Mouse (Mus musculus) ovary, adult 18-20 months (tissue): ENCODE results near the gene Spta1.

Experiments used
- DNase-seq: peaks from one replicate; pipeline ENCODE4 v3.0.0; 2022; ENCODE audit warnings: low spot score, mixed read lengths

Spta1 gene

GRCm38 (mm10) chr1:174172605-174173004 is at the start of gene Spta1:
TSS of gene Spta1 (plus strand) at chr1:174172776.
- DNase-seq, result no peak

- DNase-seq, result no peak
Observed at GRCm38 (mm10) chr1:174131217-174131616, 41.4 kb upstream of the Spta1 start, which contains the start of gene Olfr424. TSS of gene Olfr424 (plus strand) at chr1:174131517.

- no peak for DNase-seq
Observed at GRCm38 (mm10) chr1:174131999-174132398, 40.6 kb upstream of the Spta1 start.

- DNase-seq, result no peak
Observed at GRCm38 (mm10) chr1:174141384-174141783, 31.2 kb upstream of the Spta1 start.

- no peak for DNase-seq
Observed at GRCm38 (mm10) chr1:174146696-174147095, 25.9 kb upstream of the Spta1 start.

GRCm38 (mm10) chr1:174149289-174149688 is 23.3 kb upstream of the Spta1 start:
- no peak for DNase-seq

GRCm38 (mm10) chr1:174155333-174155732 is 17.2 kb upstream of the Spta1 start, which contains the start of gene Olfr420:
TSS of gene Olfr420 (plus strand) at chr1:174155633.
- DNase-seq, result no peak

- DNase-seq, result no peak
Observed at GRCm38 (mm10) chr1:174157622-174158021, 15.0 kb upstream of the Spta1 start.

- no peak for DNase-seq
Observed at GRCm38 (mm10) chr1:174158512-174158911, 14.1 kb upstream of the Spta1 start.

- no peak for DNase-seq
Observed at GRCm38 (mm10) chr1:174159095-174159494, 13.5 kb upstream of the Spta1 start.

GRCm38 (mm10) chr1:174169024-174169423 is 3.6 kb upstream of the Spta1 start:
- no peak for DNase-seq

- no peak for DNase-seq
Observed at GRCm38 (mm10) chr1:174170706-174171501, 1.7 kb upstream of the Spta1 start.

- no peak for DNase-seq
Observed at GRCm38 (mm10) chr1:174171537-174171936, 1.0 kb upstream of the Spta1 start.

- no peak for DNase-seq
Observed at GRCm38 (mm10) chr1:174204699-174205098, 32.1 kb downstream of the Spta1 start.

GRCm38 (mm10) chr1:174212286-174212685 is 39.7 kb downstream of the Spta1 start:
- DNase-seq, result no peak

- DNase-seq, result no peak
Observed at GRCm38 (mm10) chr1:174215270-174216038, 42.9 kb downstream of the Spta1 start.

GRCm38 (mm10) chr1:174216528-174217204 is 44.1 kb downstream of the Spta1 start:
- no peak for DNase-seq

- DNase-seq, result no peak
Observed at GRCm38 (mm10) chr1:174239916-174240315, 67.3 kb downstream of the Spta1 start.

GRCm38 (mm10) chr1:174244621-174245020 is 72.0 kb downstream of the Spta1 start:
- DNase-seq, result no peak

- no peak for DNase-seq
Observed at GRCm38 (mm10) chr1:174246080-174246479, 73.5 kb downstream of the Spta1 start.

- DNase-seq, result no peak
Observed at GRCm38 (mm10) chr1:174247170-174247569, 74.6 kb downstream of the Spta1 start.

- no peak for DNase-seq
Observed at GRCm38 (mm10) chr1:174250376-174250775, 77.8 kb downstream of the Spta1 start.
